Mouse (Mus musculus): Measurements from ENCODE around the gene Retreg3.

Gene Retreg3

DNA sequence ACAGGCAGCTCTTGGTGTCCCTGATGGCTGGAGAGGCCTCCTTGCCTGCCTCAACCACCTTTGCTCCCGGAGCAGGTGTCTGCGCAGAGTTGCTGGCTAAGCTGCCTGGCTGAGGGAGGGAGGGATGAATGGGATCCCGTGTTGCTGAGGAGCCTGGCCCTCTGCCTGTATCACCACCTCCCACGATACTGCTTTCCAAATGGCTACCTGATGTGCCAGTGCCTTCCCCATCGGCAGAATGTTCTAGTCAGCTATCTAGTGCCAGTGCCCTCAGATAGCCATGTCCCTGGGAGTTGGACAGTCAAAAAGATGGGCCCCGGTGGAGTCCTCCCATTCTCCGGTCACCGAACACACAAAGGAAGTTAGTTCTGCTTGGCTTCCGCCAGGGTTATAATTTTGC lies 69.3 kb downstream of the Retreg3 start:
- no peak for DNase-seq

- no peak for DNase-seq
These were observed 72.2 kb downstream of the Retreg3 start for GRCm38 (mm10) chr11:101047502-101047901.

GRCm38 (mm10) chr11:101046440-101046839 lies 73.3 kb downstream of the Retreg3 start:
- no peak for DNase-seq

All from kidney, postnatal 10 days (tissue).